Mouse (Mus musculus) midbrain, postnatal 0 days (tissue): ENCODE data around the gene Shc2. TPM values are rescaled to one million over a fixed set of nuclear protein-coding genes. Genes with fewer than 3 reads are reported as not detected.

ENCODE experiments used
- ATAC-seq: fragments of 200-750 bp; cut with Nextera tagmentation; 2 replicates; pipeline ENCODE4 v1.8.0; 2017; ENCODE audit warnings: moderate number of reproducible peaks, mild to moderate bottlenecking, moderate TSS enrichment, moderate library complexity; ENCODE audit not compliant: low FRiP score
- DNase-seq: peaks from one replicate; pipeline ENCODE4 v3.0.0-alpha.2; 2015; ENCODE audit warnings: low spot score
- H3K27ac ChIP-seq: fragments of 300-500 bp; sonication (generic); 2 replicates; pipeline ENCODE4 v1.5.1; 2014; ENCODE audit warnings: low read depth, mild to moderate bottlenecking, low read length, mixed read lengths
- H3K27me3 ChIP-seq: fragments of 300-500 bp; sonication (generic); 2 replicates; pipeline ENCODE4 v1.6.1; 2014; ENCODE audit warnings: low read length, control low read depth, mixed read lengths; ENCODE audit not compliant: insufficient read depth
- H3K36me3 ChIP-seq: fragments of 300-500 bp; sonication (generic); 2 replicates; pipeline ENCODE4 v1.6.1; 2014; ENCODE audit warnings: low read length, control low read depth, mixed read lengths; ENCODE audit not compliant: insufficient read depth
- H3K4me1 ChIP-seq: fragments of 300-500 bp; sonication (generic); 2 replicates; pipeline ENCODE4 v1.6.1; 2014; ENCODE audit warnings: mild to moderate bottlenecking, control low read depth, antibody characterized with exemption, low read length, mixed read lengths; ENCODE audit not compliant: insufficient read depth
- H3K4me2 ChIP-seq: fragments of 300-500 bp; sonication (generic); 2 replicates; pipeline ENCODE4 v1.6.1; 2014; ENCODE audit warnings: low read depth, mild to moderate bottlenecking, low read length, mixed read lengths; ENCODE audit not compliant: poor library complexity, severe bottlenecking
- H3K4me3 ChIP-seq: fragments of 300-500 bp; sonication (generic); 2 replicates; pipeline ENCODE4 v1.5.1; 2014; ENCODE audit warnings: low read depth, mild to moderate bottlenecking, low read length, moderate library complexity
- H3K9ac ChIP-seq: fragments of 300-500 bp; sonication (generic); replicated peaks from 2 replicates; pipeline ENCODE4 v1.6.1; 2014; ENCODE audit warnings: mild to moderate bottlenecking, low read length, moderate library complexity, mixed read lengths; ENCODE audit not compliant: poor library complexity, severe bottlenecking
- H3K9me3 ChIP-seq: fragments of 300-500 bp; sonication (generic); 2 replicates; pipeline ENCODE4 v1.6.1; 2016; ENCODE audit warnings: low read length, control low read depth
- CTCF ChIP-seq: IDR thresholded peaks from 2 replicates; pipeline ENCODE4 v1.5.1; 2016; ENCODE audit warnings: antibody characterized with exemption, mild to moderate bottlenecking
- WGBS: fragments of 180-500 bp; shearing (Covaris S2); extraction: QIAGEN DNeasy Blood & Tissue Kit; methylation state at CpG from one replicate; pipeline ENCODE4 v1.1.7; 2014; 5-methylcytosine and 5-hydroxymethylcytosine counted together
- polyA plus RNA-seq: library from polyadenylated mRNA; unstranded; fragments of >200 nt; fragmentation: Nextera tagmentation; extraction: Ambion mirVana; gene quantifications from 2 replicates; pipeline ENCODE4 v1.2.1, GENCODE M21; 2015
- total RNA-seq: library from RNA; depleted of rRNA; stranded (reverse); fragments of >200 nt; gene quantifications from 2 replicates; pipeline ENCODE4 v1.2.3, GENCODE M21; 2014

Shc2 gene
- total and polyA plus RNA-seq, 2 experiments from 2014 or later, result 26.2 to 74.5 TPM

- H3K4me1 ChIP-seq, result no peaks in the 10 kb centered on the region
- ATAC-seq, result no peak
- no peak overlapping the region for H3K4me3 ChIP-seq
- H3K4me2 ChIP-seq, result no peak overlapping the region
- H3K9me3 ChIP-seq, result no peaks in the 10 kb centered on the region
- no peaks in the 10 kb centered on the region for H3K27me3 ChIP-seq
- no peak overlapping the region for H3K9ac ChIP-seq
- DNase-seq, result no peak
- no peak for TF ChIP-seq CTCF
- H3K27ac ChIP-seq, result no peak overlapping the region
- 93% methylated on average over 6 of the region's 6 CpGs for WGBS
- H3K36me3 ChIP-seq, result no peaks in the 10 kb centered on the region
These were observed 52.6 kb downstream of the Shc2 start for GRCm38 (mm10) chr10:79585136-79585535.

GRCm38 (mm10) chr10:79584426-79584825 lies 53.3 kb downstream of the Shc2 start:
- DNase-seq, result no peak
- Histone ChIP-seq H3K9ac (no peak overlapping the region), H3K4me2 (no peak overlapping the region), H3K27ac (no peak overlapping the region), H3K27me3 (no peaks in the 10 kb centered on the region), H3K4me1 (no peaks in the 10 kb centered on the region), H3K4me3 (no peak overlapping the region), H3K9me3 (no peaks in the 10 kb centered on the region), H3K36me3 (no peaks in the 10 kb centered on the region)
- no peak for TF ChIP-seq CTCF
- ATAC-seq, result no peak
- 84% methylated on average over 9 of the region's 9 CpGs for WGBS

- Histone ChIP-seq H3K9ac (no peak overlapping the region), H3K4me3 (no peak overlapping the region), H3K4me2 (no peak overlapping the region), H3K4me1 (no peaks in the 10 kb centered on the region), H3K36me3 (no peaks in the 10 kb centered on the region), H3K27me3 (no peaks in the 10 kb centered on the region), H3K9me3 (no peaks in the 10 kb centered on the region), H3K27ac (no peak overlapping the region)
- DNase-seq (no peak), ATAC-seq (no peak)
- 67% methylated on average over 7 of the region's 7 CpGs for WGBS
- TF ChIP-seq CTCF, result no peak
These were observed 53.7 kb downstream of the Shc2 start for GRCm38 (mm10) chr10:79584021-79584420.

- DNase-seq (no peak), ATAC-seq (no peak)
- H3K4me1 ChIP-seq, result no peaks in the 10 kb centered on the region
- no peaks in the 10 kb centered on the region for H3K9me3 ChIP-seq
- no peaks in the 10 kb centered on the region for H3K27me3 ChIP-seq
- H3K4me3 ChIP-seq, result no peak overlapping the region
- no peak overlapping the region for H3K4me2 ChIP-seq
- no peaks in the 10 kb centered on the region for H3K36me3 ChIP-seq
- TF ChIP-seq CTCF, result no peak
- H3K27ac ChIP-seq, result no peak overlapping the region
- 94% methylated on average over 8 of the region's 8 CpGs for whole genome bisulfite sequencing
- H3K9ac ChIP-seq, result no peak overlapping the region
These were observed 56.2 kb downstream of the Shc2 start for GRCm38 (mm10) chr10:79581501-79581900.

DNA sequence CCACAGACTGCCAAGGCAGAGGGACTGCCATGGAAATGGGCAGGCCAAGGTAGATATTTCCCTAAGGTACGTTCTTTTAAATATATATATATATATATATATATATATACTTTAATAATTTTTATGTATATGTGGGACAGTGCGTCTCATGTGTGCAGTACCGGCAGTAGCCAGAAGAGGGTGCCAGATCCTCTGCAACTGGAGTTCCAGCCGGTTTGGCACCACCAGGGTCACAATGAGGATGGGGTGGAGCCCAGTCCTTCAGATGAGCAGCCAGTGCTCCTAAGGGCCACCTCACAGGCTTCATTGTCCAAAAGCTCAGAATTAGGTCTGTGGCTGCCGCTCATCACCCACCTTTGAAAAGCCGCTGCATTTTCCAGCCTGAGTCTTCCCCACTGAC lies 56.9 kb downstream of the Shc2 start:
- peak; percentile 60 for DNase-seq
- Histone ChIP-seq H3K36me3 (no peaks in the 10 kb centered on the region), H3K9me3 (no peaks in the 10 kb centered on the region), H3K9ac (no peak overlapping the region), H3K27ac (no peak overlapping the region), H3K4me3 (no peak overlapping the region), H3K4me1 (no peaks in the 10 kb centered on the region), H3K4me2 (no peak overlapping the region), H3K27me3 (no peaks in the 10 kb centered on the region)
- TF ChIP-seq CTCF, result peak; percentile 72
- ATAC-seq, result no peak
- 40% methylated on average over 6 of the region's 6 CpGs for WGBS

GRCm38 (mm10) chr10:79580356-79580755 lies 57.4 kb downstream of the Shc2 start:
- Histone ChIP-seq H3K27me3 (no peaks in the 10 kb centered on the region), H3K9ac (no peak overlapping the region), H3K4me3 (no peak overlapping the region), H3K4me1 (no peaks in the 10 kb centered on the region), H3K9me3 (no peaks in the 10 kb centered on the region), H3K27ac (no peak overlapping the region), H3K4me2 (no peak overlapping the region), H3K36me3 (no peaks in the 10 kb centered on the region)
- ATAC-seq (no peak), DNase-seq (no peak)
- TF ChIP-seq CTCF, result no peak
- WGBS, result 72% methylated on average over 7 of the region's 7 CpGs

DNA sequence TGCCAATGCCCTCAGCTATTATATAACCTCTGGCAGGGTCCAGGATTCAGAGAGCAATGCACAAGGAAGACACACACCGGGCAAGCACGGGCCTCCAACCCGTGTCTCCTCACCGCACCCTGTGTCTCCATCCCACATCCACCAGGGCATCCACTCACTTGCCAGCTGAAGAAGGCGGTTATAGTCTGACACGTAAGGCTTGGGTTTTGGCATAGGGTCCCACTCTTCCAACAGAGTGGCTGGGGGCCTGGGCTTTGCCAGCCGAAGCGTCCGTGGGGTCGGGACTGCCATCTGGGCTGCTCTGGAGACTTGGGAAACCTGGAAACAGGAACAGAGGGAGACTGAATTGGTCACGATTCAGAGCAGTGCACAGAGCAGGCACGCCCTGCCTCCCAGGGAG lies 57.9 kb downstream of the Shc2 start:
- H3K9ac ChIP-seq, result no peak overlapping the region
- no peaks in the 10 kb centered on the region for H3K36me3 ChIP-seq
- H3K4me1 ChIP-seq, result no peaks in the 10 kb centered on the region
- ATAC-seq, result no peak
- peak; percentile 10 for DNase-seq
- no peak overlapping the region for H3K4me2 ChIP-seq
- no peaks in the 10 kb centered on the region for H3K27me3 ChIP-seq
- H3K9me3 ChIP-seq, result no peaks in the 10 kb centered on the region
- WGBS, result 83% methylated on average over 12 of the region's 12 CpGs
- no peak for TF ChIP-seq CTCF
- H3K4me3 ChIP-seq, result no peak overlapping the region
- H3K27ac ChIP-seq, result no peak overlapping the region
